Mouse (Mus musculus): ENCODE measurements around the gene Bahcc1. TPM values are rescaled to one million over a fixed set of nuclear protein-coding genes. Genes with fewer than 3 reads are reported as not detected.

The Bahcc1 gene
- polyA plus RNA-seq, 1 experiment from 2014 or later: 14.3 TPM

- Histone ChIP-seq H3K27ac (replicated peaks) (peak overlapping the region; percentile 42; the same call in 1 of the 2 replicates), H3K9me3 (replicated peaks) (no peaks in the 10 kb centered on the region), H3K4me3 (no peak overlapping the region), H3K27me3 (ENCODE audit: low read depth, poor library complexity, severe bottlenecking) (no peaks in the 10 kb centered on the region), H3K36me3 (peaks cover 100% of the 10 kb centered on the region), H3K4me1 (peaks cover 46% of the 10 kb centered on the region)
- 90% methylated on average over 5 of the region's 5 CpGs for WGBS
- no peak for DNase-seq (ENCODE audit: low spot score)
Observed at GRCm38 (mm10) chr11:120283542-120283941, 50.8 kb downstream of the Bahcc1 start.

- Histone ChIP-seq H3K36me3 (peaks cover 83% of the 10 kb centered on the region), H3K27me3 (ENCODE audit: low read depth, poor library complexity, severe bottlenecking) (no peaks in the 10 kb centered on the region), H3K4me1 (peaks cover 38% of the 10 kb centered on the region), H3K4me3 (no peak overlapping the region), H3K27ac (replicated peaks) (no peak overlapping the region), H3K9me3 (replicated peaks) (no peaks in the 10 kb centered on the region)
- DNase-seq (ENCODE audit: low spot score): no peak
- WGBS: 95% methylated on average over 17 of the region's 17 CpGs
Observed at GRCm38 (mm10) chr11:120289644-120290043, 56.9 kb downstream of the Bahcc1 start.

GRCm38 (mm10) chr11:120290266-120290665, 57.5 kb downstream of the Bahcc1 start:
- peaks cover 38% of the 10 kb centered on the region for H3K4me1 ChIP-seq
- no peak overlapping the region for H3K4me3 ChIP-seq
- DNase-seq (ENCODE audit: low spot score): no peak
- no peaks in the 10 kb centered on the region for H3K27me3 ChIP-seq (ENCODE audit: low read depth, poor library complexity, severe bottlenecking)
- no peak overlapping the region for H3K27ac ChIP-seq (replicated peaks)
- no peaks in the 10 kb centered on the region for H3K9me3 ChIP-seq (replicated peaks)
- peaks cover 77% of the 10 kb centered on the region for H3K36me3 ChIP-seq
- 97% methylated on average over 14 of the region's 14 CpGs for whole genome bisulfite sequencing

GRCm38 (mm10) chr11:120293714-120294113, 61.0 kb downstream of the Bahcc1 start:
- Histone ChIP-seq H3K36me3 (peaks cover 43% of the 10 kb centered on the region), H3K27me3 (ENCODE audit: low read depth, poor library complexity, severe bottlenecking) (no peaks in the 10 kb centered on the region), H3K9me3 (replicated peaks) (no peaks in the 10 kb centered on the region), H3K4me1 (peaks cover 58% of the 10 kb centered on the region), H3K27ac (replicated peaks) (peak overlapping the region; percentile 70), H3K4me3 (0 out of 2 replicates have a peak overlapping the region, but pooled peaks have one; percentile 7)
- 77% methylated on average over 1 of the region's 1 CpGs for WGBS
- DNase-seq (ENCODE audit: low spot score): peak; percentile 35

GRCm38 (mm10) chr11:120296305-120297144, 63.8 kb downstream of the Bahcc1 start:
- H3K36me3 ChIP-seq: peaks cover 15% of the 10 kb centered on the region
- H3K27ac ChIP-seq (replicated peaks): peak overlapping the region; percentile 68
- no peak for DNase-seq (ENCODE audit: low spot score)
- H3K4me1 ChIP-seq: peaks cover 66% of the 10 kb centered on the region
- 61% methylated on average over 13 of the region's 13 CpGs for WGBS
- no peaks in the 10 kb centered on the region for H3K27me3 ChIP-seq (ENCODE audit: low read depth, poor library complexity, severe bottlenecking)
- H3K9me3 ChIP-seq (replicated peaks): no peaks in the 10 kb centered on the region
- peak overlapping the region; percentile 22 for H3K4me3 ChIP-seq

GRCm38 (mm10) chr11:120297767-120298166, 65.0 kb downstream of the Bahcc1 start:
- H3K27ac ChIP-seq (replicated peaks): no peak overlapping the region; the same call in 1 of the 2 replicates
- peaks cover 8% of the 10 kb centered on the region for H3K36me3 ChIP-seq
- no peaks in the 10 kb centered on the region for H3K27me3 ChIP-seq (ENCODE audit: low read depth, poor library complexity, severe bottlenecking)
- peaks cover 67% of the 10 kb centered on the region for H3K4me1 ChIP-seq
- no peak for DNase-seq (ENCODE audit: low spot score)
- no peaks in the 10 kb centered on the region for H3K9me3 ChIP-seq (replicated peaks)
- WGBS: 73% methylated on average over 7 of the region's 7 CpGs
- H3K4me3 ChIP-seq: no peak overlapping the region

- Histone ChIP-seq H3K9me3 (replicated peaks) (no peaks in the 10 kb centered on the region), H3K4me3 (no peak overlapping the region), H3K27ac (replicated peaks) (no peak overlapping the region), H3K4me1 (peaks cover 65% of the 10 kb centered on the region), H3K36me3 (no peaks in the 10 kb centered on the region), H3K27me3 (ENCODE audit: low read depth, poor library complexity, severe bottlenecking) (peaks cover 3% of the 10 kb centered on the region; the same call in 1 of the 2 replicates)
- no peak for DNase-seq (ENCODE audit: low spot score)
- WGBS: 85% methylated on average over 4 of the region's 4 CpGs
Observed at GRCm38 (mm10) chr11:120298441-120299141, 65.8 kb downstream of the Bahcc1 start.

- Histone ChIP-seq H3K27me3 (ENCODE audit: low read depth, poor library complexity, severe bottlenecking) (peaks cover 11% of the 10 kb centered on the region), H3K9me3 (replicated peaks) (no peaks in the 10 kb centered on the region), H3K27ac (replicated peaks) (peak overlapping the region; percentile 46; the same call in 1 of the 2 replicates), H3K4me3 (no peak overlapping the region), H3K36me3 (no peaks in the 10 kb centered on the region), H3K4me1 (peaks cover 65% of the 10 kb centered on the region)
- no peak for DNase-seq (ENCODE audit: low spot score)
- WGBS: 71% methylated on average over 5 of the region's 5 CpGs
Observed at GRCm38 (mm10) chr11:120299484-120299883, 66.7 kb downstream of the Bahcc1 start.

- no peaks in the 10 kb centered on the region for H3K36me3 ChIP-seq
- no peak overlapping the region for H3K4me3 ChIP-seq
- peaks cover 63% of the 10 kb centered on the region for H3K4me1 ChIP-seq
- peaks cover 26% of the 10 kb centered on the region for H3K27me3 ChIP-seq (ENCODE audit: low read depth, poor library complexity, severe bottlenecking)
- peak overlapping the region; percentile 34; the same call in 1 of the 2 replicates for H3K27ac ChIP-seq (replicated peaks)
- no peaks in the 10 kb centered on the region for H3K9me3 ChIP-seq (replicated peaks)
- DNase-seq (ENCODE audit: low spot score): no peak
- WGBS: 85% methylated on average over 9 of the region's 9 CpGs
Observed at GRCm38 (mm10) chr11:120303119-120303518, 70.4 kb downstream of the Bahcc1 start.

GRCm38 (mm10) chr11:120303559-120304349, 71.0 kb downstream of the Bahcc1 start:
- Histone ChIP-seq H3K4me1 (peaks cover 69% of the 10 kb centered on the region), H3K9me3 (replicated peaks) (no peaks in the 10 kb centered on the region), H3K27ac (replicated peaks) (peak overlapping the region; percentile 99), H3K36me3 (no peaks in the 10 kb centered on the region), H3K27me3 (ENCODE audit: low read depth, poor library complexity, severe bottlenecking) (peaks cover 28% of the 10 kb centered on the region), H3K4me3 (peak overlapping the region; percentile 66)
- DNase-seq (ENCODE audit: low spot score): no peak
- WGBS: 89% methylated on average over 21 of the region's 21 CpGs

GRCm38 (mm10) chr11:120304350-120304694, 71.6 kb downstream of the Bahcc1 start:
- Histone ChIP-seq H3K27me3 (ENCODE audit: low read depth, poor library complexity, severe bottlenecking) (peaks cover 33% of the 10 kb centered on the region), H3K27ac (replicated peaks) (peak overlapping the region; percentile 99), H3K36me3 (no peaks in the 10 kb centered on the region), H3K4me3 (peak overlapping the region; percentile 66), H3K4me1 (peaks cover 70% of the 10 kb centered on the region), H3K9me3 (replicated peaks) (no peaks in the 10 kb centered on the region)
- WGBS: 48% methylated on average over 5 of the region's 5 CpGs
- no peak for DNase-seq (ENCODE audit: low spot score)

GRCm38 (mm10) chr11:120304886-120305534, 72.3 kb downstream of the Bahcc1 start:
- peak overlapping the region; percentile 66 for H3K4me3 ChIP-seq
- DNase-seq (ENCODE audit: low spot score): peak; percentile 99
- WGBS: under 1% methylated on average over 53 of the region's 53 CpGs
- H3K27me3 ChIP-seq (ENCODE audit: low read depth, poor library complexity, severe bottlenecking): peaks cover 34% of the 10 kb centered on the region
- no peaks in the 10 kb centered on the region for H3K36me3 ChIP-seq
- H3K9me3 ChIP-seq (replicated peaks): no peaks in the 10 kb centered on the region
- peaks cover 63% of the 10 kb centered on the region for H3K4me1 ChIP-seq
- peak overlapping the region; percentile 99 for H3K27ac ChIP-seq (replicated peaks)
